Mouse (Mus musculus) thymus, postnatal 36 days (tissue): ENCODE measurements around the gene Lrrc57.
A peak's percentile ranks its signal among the peaks of the same experiment; 100 is the strongest.
"Not testable (repeated sequence)": the region's sequence is repeated elsewhere in the genome, so short reads cannot be mapped to it uniquely, and the experiment has no call there.

ENCODE experiments used
- DNase-seq, 2 experiments: peaks; one replicate each; pipeline ENCODE4 v3.0.0; 2022; ENCODE audit warnings: mixed read lengths in 2 of 2

Gene Lrrc57

DNA sequence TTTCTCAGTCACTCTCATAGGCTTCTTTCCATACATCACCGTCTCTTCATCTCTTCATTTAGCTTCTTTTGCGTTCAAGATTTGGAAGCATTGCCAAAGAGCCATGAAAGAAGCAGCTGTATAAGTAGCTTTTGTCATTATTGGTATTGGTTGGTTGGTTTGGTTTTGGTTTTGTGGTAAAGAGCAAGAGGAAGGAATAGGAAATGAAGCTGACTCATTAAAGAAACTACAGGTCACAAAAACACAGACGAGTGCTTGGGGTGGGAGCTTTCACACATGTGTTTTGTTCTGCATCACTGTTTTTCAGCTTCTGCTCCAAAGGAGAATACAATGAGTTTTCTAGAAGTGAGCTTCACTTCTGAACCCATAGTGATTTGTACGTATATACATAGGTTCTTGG, 9.8 kb downstream of the Lrrc57 start:
- DNase-seq = no peak

DNA sequence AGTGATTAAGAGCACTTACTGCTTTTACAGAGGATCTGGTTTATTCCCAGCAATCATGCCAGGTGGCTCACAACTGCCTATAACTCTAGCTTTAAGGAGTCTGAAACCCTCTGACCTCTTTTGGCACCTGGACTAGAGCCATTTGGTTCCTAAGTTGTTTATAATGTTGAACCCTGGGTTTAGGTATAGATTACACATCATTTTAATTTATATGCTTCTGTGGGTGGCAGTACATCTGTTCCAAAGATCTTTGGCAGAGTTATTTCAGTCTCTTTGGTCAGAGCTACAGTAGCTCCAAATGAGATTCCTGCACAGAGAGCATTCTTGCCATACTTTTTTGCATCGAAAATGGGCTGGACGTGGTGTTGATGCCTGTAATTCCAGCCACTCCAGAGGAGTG, 11.6 kb downstream of the Lrrc57 start:
- no peak for DNase-seq

DNA sequence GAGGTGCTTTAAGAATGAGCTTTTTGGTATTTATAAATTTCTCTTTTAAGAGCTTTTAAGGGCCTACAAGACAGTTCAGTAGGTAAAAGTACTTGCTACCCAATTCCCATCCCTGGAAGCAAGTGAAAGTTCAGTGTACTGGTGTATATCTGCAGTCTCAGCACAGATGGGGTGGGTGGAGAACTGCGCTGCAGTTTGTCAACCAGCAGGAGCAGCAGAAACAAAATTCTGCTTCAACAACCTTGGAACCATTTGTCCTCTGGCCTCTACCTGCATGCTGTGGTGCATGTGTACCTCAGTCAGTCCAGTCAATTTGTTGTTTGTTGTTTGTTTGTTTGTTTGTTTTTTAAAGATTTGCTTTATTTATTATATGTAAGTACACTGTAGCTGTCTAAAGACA, 17.1 kb downstream of the Lrrc57 start:
- DNase-seq = no peak

DNA sequence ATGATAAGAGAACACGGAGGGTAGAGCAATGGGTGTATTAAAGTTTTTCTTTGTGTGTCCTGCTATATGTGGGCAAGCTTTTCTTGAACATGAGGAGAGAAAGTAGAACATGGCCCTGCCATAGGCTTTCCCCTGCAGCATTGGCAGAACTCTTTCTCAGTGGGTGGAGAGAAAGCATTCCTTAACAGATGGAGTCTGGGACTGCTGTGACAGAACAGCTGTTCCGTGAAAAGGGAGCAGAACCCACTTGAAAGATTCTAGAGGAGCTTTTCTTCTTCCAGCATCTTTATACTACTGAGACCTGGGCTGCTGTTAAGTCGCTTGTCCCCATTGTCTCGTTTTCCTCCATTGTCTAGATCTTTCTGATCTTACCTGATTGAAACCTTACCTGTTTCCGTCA, 19.6 kb downstream of the Lrrc57 start:
- no peak for DNase-seq

DNA sequence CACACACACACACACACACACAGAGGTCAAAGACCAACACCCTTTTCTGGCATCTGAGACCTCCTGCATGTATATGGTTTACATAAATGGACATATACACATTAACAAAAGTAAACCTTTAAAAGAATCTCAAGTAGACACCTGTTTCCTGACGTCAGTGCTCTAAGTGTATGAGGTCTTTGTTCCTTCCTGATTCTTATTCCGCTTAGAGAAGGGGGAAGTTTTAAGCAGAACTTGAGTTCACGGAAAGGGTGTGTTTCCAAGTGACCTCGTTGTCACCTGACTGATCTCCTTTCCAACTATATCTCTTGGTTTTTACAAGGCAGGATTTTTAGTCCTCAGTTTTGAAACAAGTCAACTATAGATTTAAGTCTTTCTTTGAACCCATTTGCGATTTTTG, 31.0 kb downstream of the Lrrc57 start:
- DNase-seq = no peak

DNA sequence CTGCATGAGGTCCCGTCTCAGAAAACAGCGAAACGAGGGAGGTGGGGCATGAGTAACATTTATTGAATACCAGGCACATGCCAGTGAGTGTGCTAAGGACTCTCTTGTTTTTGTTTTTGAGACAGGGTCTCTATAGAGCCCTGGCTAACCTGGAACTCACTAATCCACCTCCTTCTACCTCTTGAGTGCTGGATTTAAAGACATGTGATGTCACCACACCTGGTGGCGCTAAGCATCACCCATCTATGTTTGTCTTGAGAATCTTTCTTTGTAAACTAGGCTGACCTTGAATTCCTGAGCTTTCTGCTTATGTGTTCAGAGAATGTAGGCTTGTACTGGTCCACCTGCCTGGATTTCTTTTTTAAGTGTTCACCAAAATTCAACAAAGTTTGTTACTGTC, 31.5 kb downstream of the Lrrc57 start:
- DNase-seq = no peak

DNA sequence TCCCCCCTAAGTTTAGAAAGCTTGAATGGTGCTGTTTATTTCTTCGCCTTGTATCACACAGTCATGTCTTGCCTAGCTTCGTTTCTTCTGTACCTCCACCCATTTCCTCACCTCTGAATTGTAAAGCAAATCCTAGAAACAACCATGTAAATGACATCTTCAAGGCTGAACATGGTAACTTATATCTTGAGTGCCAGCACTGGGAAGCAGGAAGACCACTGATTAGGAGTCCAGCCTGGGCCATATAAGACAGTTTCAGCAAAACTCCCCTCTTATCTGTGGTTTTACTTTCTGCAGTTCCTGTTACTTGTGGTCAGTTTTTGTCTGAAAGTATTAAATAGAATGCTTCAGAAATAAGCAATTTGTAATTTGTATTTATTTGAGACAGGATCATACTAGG, 33.3 kb downstream of the Lrrc57 start:
- no peak for DNase-seq

DNA sequence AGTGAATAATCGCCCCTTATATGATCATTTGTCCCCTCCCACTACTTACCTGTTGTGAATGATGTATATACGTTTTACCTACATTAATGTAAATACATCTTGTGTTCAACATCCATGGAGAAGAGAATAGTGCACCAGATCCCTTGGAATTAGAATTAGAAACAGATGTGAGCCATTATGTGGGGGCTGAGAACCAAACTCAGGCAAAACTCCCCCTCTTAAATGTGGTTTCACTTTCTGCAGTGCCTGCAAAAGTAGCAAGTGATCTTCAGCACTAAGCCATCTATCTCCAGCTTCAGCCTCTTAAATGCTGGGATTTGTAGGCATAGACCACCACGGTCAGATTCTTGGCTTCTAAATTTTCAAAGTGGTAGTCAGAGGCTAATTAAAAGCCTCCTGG, 34.2 kb downstream of the Lrrc57 start:
- DNase-seq = no peak

DNA sequence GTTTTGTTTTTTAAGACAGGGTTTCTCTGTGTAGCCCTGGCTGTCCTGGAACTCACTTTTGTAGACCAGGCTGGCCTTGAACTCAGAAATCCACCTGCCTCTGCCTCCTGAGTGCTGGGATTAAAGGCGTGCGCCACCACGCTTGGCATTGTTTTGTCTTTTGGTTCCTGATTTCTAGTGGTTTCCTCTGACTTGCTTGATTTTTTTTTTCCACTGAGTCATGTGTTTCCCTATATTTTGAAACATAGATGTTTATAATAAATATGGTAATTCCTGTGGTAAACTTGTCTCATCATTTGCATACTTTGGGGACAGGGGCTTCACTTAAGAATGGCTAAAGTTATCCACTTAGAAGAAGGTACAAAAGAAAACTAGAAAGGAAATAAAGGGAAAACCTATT, 37.2 kb downstream of the Lrrc57 start:
- not testable (repeated sequence) for DNase-seq

DNA sequence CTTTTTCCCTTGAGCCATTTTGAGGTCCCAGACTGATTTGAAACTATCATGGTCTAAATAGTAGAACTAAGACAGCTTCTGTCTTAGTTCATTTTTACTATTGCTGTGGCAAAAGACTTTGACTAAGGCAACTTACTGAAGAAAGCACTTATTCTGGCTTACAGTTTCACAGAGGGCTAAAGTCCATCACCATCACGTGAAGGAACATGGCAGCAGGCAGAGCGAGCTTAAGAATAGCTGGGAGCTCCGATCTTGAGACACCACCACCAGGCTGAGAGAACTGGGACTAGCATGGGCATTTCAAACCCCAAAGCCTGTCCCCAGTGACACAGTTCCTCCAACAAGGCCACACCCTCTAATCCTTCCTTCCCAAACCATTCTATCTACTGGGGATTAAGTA, 38.2 kb downstream of the Lrrc57 start:
- no peak for DNase-seq

DNA sequence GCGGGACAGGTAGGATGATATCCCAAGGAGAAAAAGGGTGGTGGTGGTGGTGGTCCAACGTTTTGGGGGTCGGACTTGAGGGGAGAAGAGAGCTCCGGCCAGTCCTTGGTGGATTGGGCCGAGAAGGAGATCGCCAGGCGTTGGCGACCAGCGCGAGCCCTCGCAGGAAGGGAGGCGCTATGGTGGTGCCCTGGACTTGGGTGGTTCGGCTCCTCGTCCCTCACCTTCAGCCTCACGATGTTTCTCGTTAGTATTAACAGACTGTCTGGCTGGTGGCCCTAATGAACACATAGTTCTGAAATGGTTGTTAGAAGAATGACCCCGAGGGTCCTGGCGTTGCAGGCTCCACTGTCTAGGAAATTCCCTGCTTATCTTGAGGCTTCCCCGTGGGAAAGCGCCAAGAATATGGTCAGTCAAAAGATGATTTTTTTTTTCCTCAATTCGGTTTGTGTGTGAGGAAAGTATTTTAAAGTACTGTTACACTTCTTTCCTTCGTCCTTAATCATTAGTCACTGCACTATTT, 41.5 kb downstream of the Lrrc57 start:
- DNase-seq = no peak

DNA sequence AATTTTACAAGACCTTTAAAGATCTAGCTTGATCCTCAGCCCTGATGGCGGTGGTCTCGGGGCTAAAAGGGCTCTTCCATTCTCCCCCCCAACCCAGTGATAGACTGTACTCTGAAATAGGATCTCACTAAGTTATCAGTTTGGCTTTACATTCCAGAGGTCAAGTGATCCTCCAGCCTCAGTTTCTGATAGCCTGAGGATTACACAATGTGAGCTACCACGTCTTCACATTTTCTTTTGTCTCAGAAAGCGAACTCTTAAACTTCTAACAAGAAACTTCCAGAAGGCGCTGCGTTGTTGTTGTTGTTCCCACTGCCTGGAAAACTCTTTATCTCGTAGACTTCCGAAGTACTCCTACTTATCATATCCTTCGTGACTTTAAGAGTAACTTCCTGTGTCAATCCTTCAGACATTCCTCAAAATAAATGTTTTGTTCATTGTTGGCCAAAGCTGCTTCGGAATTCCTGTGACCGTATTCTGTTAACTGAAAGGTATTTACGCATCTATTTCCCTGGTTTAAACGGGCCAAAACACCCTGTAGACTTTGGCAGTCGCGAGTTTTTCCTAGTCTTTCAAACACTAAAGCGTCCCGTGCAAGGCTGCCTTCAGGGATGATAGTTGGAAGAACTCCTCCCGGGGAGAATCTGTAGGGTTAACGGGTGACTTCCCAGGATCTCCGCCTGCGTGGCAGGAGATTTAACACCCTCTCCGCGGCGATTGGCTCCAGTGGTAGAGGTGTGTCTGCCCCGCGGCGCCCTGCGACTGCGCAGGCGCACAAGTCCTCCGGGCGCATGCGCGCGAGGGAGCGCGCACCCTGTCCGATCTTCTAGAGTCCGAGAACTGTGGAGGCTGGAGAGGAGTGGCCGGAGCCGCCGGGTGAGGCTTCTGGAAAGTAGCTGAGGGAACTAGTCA, 42.2 kb downstream of the Lrrc57 start, which contains the start of gene Snap23:
TSS of gene Snap23 (plus strand) at position 786 of the 912 bp plus-strand sequence.
- DNase-seq = peak; percentile 88 to 91

DNA sequence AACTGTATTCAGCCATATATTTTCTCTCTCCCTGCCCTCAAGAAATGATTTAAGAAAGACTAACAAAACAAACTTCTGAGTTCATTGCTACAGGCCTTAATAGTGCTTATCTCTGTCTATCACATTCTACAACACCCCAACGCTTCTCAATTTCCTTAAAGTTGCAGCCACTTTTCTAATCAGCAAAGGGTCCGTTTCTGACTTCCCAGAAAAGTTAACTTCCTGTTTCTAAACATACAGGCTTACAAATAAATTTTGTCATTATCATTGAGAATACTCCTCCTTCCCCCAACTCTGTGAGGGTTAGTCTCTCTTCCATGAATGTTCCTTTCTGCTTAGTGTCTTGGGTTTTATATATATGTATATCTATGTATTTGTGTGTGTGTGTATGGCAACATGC, 44.0 kb downstream of the Lrrc57 start:
- no peak for DNase-seq

DNA sequence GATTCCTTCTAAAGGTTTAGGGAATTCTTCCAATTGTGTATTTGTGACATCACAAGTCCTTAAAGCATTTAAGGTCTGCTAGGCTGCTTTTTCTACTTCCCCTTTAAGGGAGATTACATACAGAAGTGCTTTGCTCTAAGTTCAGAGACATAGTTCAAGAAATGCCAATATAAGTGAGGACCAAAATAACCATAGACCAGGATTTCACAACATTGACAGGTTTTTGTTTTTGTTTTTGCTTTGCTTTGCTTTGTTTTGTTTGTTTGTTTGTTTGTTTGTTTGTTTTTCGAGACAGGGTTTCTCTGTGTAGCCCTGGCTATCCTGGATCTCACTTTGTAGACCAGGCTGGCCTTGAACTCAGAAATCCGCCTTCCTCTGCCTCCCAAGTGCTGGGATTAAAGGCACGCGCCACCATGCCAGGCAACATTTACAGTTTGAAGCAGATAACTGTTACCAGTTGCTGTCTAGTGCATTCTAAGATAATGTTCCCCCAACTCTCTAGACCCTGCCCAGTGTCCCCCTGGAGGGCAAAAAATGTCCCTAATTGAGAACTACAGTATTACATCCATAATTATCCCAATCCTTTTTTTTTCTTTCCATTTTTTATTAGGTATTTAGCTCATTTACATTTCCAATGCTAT, 44.7 kb downstream of the Lrrc57 start:
- DNase-seq = not testable (repeated sequence)

DNA sequence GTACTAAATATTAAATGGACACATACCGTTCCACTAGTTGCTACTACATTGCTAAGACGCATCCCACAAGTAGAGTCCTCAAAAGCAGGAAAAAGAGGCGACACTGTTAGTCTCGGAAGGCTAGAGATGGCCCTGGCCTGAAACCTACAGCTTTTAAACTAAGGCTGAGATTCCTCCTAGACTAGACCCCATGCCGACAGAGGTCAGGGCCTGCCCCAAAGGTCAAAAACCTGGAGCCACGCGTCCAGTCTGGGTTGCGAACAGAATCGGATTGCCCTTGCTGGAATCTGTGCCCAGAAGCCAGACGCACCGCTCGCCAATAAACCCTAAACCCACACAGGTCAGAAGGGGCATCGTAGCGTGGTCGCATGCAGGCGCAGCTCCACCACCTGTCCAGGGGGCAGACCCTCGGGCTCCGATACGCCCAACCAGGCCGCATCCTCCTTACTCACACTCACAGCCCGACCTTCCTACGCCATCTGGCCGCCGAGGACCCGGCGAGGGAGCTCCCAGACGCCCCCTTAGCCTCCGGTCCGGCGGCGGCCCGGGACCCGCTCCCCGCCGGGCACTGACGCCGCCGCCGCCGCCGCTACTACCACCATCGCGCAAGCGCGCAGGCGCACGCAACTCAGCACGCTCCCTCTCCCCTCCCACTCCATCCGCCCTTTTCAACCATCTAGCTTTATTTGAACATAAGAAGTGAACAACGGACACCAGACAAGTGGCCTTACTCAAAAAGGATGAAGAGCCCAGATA, 45.9 kb downstream of the Lrrc57 start, which contains the start of gene Zfp106:
TSS of gene Zfp106 (minus strand) at position 609 of the 756 bp plus-strand sequence.
- peak; percentile 87 to 88 for DNase-seq

DNA sequence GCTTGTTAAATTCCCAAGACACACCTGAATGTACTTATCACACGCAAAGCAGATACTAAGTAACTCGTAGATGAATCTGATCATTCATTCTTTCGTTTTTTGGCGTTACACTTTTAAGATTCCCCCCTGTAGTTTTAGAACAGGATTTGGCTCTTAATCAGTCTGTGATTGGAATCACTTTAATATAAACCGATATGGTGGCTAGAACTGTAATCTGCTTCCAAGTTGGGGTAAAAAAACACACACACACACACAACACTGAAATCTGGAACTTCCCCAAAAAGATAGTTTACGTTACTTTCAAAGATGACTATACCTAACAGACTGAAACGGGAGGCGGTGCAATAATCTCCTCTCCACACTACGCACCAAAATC, 46.5 kb downstream of the Lrrc57 start:
- DNase-seq = no peak

DNA sequence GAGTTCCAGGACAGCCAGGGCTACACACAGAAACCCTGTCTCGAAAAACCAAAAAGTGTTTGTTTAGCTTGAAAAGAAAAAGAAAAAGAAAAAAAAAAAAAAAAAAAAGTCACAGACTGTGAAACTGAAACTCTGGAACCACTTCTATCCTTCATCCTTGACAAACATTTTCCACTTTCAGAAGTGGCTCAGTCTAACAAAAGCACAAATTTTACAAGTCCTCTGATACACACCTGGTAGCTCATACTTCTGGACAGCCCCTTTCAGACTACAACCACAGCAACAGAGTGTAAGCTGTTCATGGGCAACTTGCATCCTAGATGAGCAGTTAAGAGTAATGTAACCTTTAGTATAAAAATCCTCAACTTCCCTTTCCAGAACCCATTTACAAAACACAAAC, 47.8 kb downstream of the Lrrc57 start:
- no peak for DNase-seq

DNA sequence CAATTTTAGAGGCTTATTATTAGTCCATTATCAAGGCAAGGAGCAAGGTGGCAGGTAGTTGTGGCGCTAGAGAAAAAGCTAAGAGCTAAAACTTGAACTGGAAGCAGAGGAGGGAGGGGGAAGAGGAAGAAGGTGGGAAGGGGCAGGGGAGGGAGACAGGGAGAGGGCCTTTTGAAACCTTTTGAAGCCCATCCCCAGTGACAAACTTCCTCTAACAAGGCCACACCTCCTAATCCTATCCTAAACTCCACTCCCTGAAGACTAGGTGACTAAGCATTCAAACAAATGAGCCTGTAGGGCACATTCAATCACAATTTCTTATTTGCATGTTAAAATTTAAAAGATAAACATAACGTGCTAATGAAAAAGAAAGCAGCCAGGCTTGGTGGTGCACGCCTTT, 50.5 kb downstream of the Lrrc57 start:
- no peak for DNase-seq

DNA sequence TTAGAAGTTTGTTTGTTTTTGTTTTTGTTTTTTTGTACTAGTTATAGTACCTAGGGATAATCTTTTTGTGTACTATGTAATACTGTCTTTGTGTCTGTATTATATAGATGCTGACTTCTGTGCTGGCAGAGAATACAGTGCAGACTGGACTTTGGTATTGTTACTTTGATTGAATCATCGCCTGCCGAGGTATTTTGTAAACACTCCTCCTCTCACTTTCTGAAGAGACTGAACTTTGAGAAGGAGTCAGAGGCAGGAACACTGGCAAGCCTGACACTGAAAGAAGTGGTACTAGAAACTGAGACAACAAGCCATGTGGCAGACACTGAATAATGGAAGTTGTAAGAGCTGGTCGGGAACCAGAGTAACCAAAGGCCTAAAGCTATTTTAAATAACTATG, 52.5 kb downstream of the Lrrc57 start:
- no peak for DNase-seq
